Mouse (Mus musculus) midbrain, embryonic 10.5 days (tissue): ENCODE data around the gene Ptprd. TPM values are rescaled to one million over a fixed set of nuclear protein-coding genes. Genes with fewer than 3 reads are reported as not detected.
A peak's percentile ranks its signal among the peaks of the same experiment; 100 is the strongest.

ENCODE experiments used
- DNase-seq: peaks from one replicate; pipeline ENCODE4 v3.0.0-alpha.2; 2017; ENCODE audit warnings: low spot score
- H3K27ac ChIP-seq: fragments of 300-500 bp; sonication (generic); replicated peaks from 2 replicates; pipeline ENCODE4 v1.5.1; 2016; ENCODE audit warnings: mild to moderate bottlenecking
- H3K27me3 ChIP-seq: fragments of 300-500 bp; sonication (generic); 2 replicates; pipeline ENCODE4 v1.6.1; 2016; ENCODE audit warnings: low read depth, mild to moderate bottlenecking; ENCODE audit not compliant: poor library complexity, severe bottlenecking
- H3K36me3 ChIP-seq: fragments of 300-500 bp; sonication (generic); 2 replicates; pipeline ENCODE4 v1.6.1; 2016; ENCODE audit warnings: mild to moderate bottlenecking, moderate library complexity
- H3K4me1 ChIP-seq: fragments of 300-500 bp; sonication (generic); 2 replicates; pipeline ENCODE4 v1.6.1; 2016
- H3K4me3 ChIP-seq: fragments of 300-500 bp; sonication (generic); 2 replicates; pipeline ENCODE4 v1.5.1; 2016; ENCODE audit warnings: mild to moderate bottlenecking, moderate library complexity
- H3K9me3 ChIP-seq: fragments of 300-500 bp; sonication (generic); replicated peaks from 2 replicates; pipeline ENCODE4 v1.6.1; 2016; ENCODE audit warnings: mild to moderate bottlenecking
- WGBS: fragments of 180-500 bp; shearing (Covaris S2); methylation state at CpG from one replicate; pipeline ENCODE4 v1.1.7; 2016; 5-methylcytosine and 5-hydroxymethylcytosine counted together
- polyA plus RNA-seq: library from polyadenylated mRNA; unstranded; fragments of >200 nt; fragmentation: Nextera tagmentation; extraction: Ambion mirVana; gene quantifications from 2 replicates; pipeline ENCODE4 v1.2.1, GENCODE M21; 2016

The Ptprd gene
- polyA plus RNA-seq, 1 experiment from 2014 or later, result 9.6 TPM

DNA sequence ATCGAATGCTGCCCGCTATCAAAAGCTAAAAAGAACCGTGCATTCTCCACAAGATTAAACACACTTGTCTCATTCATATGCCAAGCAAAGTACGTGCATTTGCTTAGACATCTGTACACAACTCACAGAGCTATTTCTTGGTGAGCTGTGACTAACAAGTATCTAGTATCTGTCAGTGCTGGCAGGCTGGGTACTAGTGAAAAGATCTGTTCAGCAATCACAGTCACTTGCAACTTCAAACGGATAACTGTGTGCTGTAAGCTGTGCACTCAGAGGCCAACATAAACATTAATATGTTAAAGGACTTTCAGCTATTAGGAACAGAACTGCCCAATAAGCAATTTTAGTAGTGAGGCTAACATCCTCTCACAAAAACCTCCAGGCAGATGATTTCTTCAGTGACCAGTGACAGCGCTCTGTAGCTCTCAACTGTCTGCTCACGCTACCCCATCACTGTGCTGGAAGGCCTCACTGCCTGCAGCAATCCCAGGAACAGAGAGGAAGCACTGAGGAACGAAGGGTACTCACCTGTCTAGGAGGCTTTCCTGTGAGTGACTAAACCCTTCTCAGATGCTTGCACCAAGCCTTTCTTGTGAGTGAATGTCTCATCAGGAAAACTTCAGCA, 1918.9 kb downstream of the Ptprd start:
- no peak for DNase-seq
- Histone ChIP-seq H3K4me1 (peaks cover 23% of the 10 kb centered on the region), H3K36me3 (no peaks in the 10 kb centered on the region), H3K4me3 (no peak overlapping the region), H3K27me3 (no peaks in the 10 kb centered on the region), H3K27ac (no peak overlapping the region), H3K9me3 (no peaks in the 10 kb centered on the region)
- 83% methylated on average over 8 of the region's 8 CpGs for WGBS

DNA sequence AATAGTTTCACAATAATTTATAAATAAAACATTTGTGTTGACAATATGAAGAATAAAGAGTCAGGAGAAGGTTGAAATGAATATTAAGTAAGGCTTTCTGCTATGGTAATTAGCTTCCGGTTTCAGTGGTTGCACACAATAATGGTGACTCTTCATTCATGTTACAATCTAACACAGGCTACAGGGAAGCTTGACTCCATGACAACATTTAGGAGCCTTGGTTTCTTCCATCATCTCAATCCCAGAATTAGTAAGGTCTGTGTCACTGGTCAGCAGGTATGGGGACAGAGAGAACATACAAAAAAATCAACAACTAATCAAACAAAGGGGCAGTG, 1921.3 kb downstream of the Ptprd start:
- no peaks in the 10 kb centered on the region for H3K27me3 ChIP-seq
- H3K36me3 ChIP-seq, result no peaks in the 10 kb centered on the region
- H3K4me3 ChIP-seq, result no peak overlapping the region
- WGBS, result 60% methylated on average over 1 of the region's 1 CpGs
- H3K9me3 ChIP-seq, result no peaks in the 10 kb centered on the region
- H3K4me1 ChIP-seq, result peaks cover 32% of the 10 kb centered on the region
- DNase-seq, result no peak
- H3K27ac ChIP-seq, result no peak overlapping the region

DNA sequence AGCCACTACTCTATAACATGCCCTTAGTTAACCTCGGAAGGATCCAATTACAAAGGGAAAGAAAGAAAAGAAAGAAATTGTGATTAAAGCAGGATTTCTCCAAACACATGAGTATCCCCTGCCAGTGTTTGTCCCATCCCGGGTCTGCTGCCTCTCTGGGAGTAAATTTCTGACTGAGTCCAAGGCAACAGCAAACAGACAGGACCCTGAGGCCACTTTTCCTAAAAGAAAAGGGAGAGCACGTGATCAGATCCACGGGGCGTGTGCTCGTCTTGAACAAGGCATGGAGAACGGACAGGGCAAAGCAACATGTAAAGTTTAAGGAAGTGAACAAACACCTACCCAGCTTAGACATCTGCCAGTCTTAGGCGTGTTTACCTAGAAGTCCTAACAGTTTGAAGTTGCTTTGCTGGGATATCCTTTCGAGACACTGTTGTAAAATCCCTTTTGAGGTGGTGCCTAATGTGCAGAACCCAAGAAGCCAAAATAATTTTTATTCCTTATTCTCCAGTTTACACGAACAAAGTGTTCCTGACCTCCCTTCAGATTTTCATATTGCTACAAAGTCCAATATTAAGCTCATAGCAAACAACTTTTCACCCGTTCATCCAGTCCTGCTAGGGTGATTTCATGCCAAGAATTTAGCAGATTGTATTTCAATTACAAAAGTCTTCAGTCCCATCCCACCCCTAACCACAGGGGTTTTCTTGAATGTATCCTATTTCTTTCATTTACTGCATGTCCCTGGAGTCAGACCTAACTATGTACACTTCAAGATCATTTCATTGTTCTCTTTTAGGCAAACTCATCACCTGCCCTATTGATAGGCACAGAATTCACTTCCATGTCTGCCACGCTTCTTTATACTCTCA, 1921.9 kb downstream of the Ptprd start:
- Histone ChIP-seq H3K4me3 (no peak overlapping the region), H3K36me3 (no peaks in the 10 kb centered on the region), H3K9me3 (no peaks in the 10 kb centered on the region), H3K4me1 (peaks cover 32% of the 10 kb centered on the region), H3K27me3 (no peaks in the 10 kb centered on the region), H3K27ac (peak overlapping the region; percentile 38; the same call in 1 of the 2 replicates)
- peak; percentile 36 for DNase-seq
- 27% methylated on average over 12 of the region's 12 CpGs for WGBS

DNA sequence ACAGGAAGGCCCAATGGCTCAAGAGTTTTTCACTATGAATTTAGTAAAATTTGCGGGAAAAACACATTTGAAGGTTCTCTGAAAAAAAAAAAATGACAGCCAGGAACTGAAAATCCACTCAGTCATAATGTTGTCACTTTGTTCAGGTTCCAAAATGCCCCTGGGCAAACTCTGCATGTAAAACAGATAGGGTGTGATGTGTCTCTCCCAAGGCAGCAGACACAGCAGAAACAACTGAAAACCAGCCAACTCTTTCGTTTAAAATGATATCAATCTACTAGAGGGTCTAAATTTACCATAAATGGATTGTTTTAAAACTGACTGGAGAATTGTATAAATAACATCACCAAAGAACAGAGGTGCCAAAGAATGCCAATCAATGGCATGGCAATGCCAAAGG, 1925.7 kb downstream of the Ptprd start:
- 78% methylated on average over 2 of the region's 2 CpGs for WGBS
- Histone ChIP-seq H3K27ac (no peak overlapping the region), H3K36me3 (no peaks in the 10 kb centered on the region), H3K4me3 (no peak overlapping the region), H3K27me3 (no peaks in the 10 kb centered on the region), H3K4me1 (peaks cover 41% of the 10 kb centered on the region), H3K9me3 (no peaks in the 10 kb centered on the region)
- DNase-seq, result no peak

GRCm38 (mm10) chr4:76282886-76283285, 1928.9 kb downstream of the Ptprd start:
- no peak for DNase-seq
- WGBS, result 32% methylated on average over 4 of the region's 4 CpGs
- Histone ChIP-seq H3K4me3 (no peak overlapping the region), H3K4me1 (peaks cover 24% of the 10 kb centered on the region), H3K9me3 (no peaks in the 10 kb centered on the region), H3K36me3 (no peaks in the 10 kb centered on the region), H3K27me3 (no peaks in the 10 kb centered on the region), H3K27ac (no peak overlapping the region)

DNA sequence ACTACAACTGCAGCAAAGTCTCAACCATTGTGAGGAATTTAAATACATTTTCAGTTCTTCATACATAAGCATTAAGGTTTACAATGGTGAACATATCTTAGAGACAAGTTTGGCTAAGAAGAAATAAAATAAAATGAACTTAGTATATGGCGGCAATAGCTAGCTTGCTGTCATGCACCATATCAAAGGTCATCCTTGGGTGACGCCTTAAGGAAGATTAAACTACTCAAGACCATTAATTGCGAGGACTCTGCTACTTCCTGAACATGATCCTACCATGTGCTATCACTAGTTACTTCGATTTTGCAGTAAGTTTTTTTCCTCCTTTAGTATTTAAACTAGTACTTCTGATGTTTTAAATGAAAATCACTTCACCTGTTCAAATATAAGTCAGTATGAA, 1949.0 kb downstream of the Ptprd start:
- H3K27ac ChIP-seq, result no peak overlapping the region
- 94% methylated on average over 4 of the region's 4 CpGs for WGBS

GRCm38 (mm10) chr4:76260686-76261085, 1951.1 kb downstream of the Ptprd start:
- WGBS, result 95% methylated on average over 1 of the region's 1 CpGs
- Histone ChIP-seq H3K27me3 (no peaks in the 10 kb centered on the region), H3K36me3 (no peaks in the 10 kb centered on the region), H3K27ac (no peak overlapping the region), H3K9me3 (no peaks in the 10 kb centered on the region), H3K4me1 (peaks cover 13% of the 10 kb centered on the region; the same call in 1 of the 2 replicates), H3K4me3 (no peak overlapping the region)
- no peak for DNase-seq

More for the DNA sequence above, 1949.0 kb downstream of the Ptprd start:
- no peak for DNase-seq
- Histone ChIP-seq H3K9me3 (no peaks in the 10 kb centered on the region), H3K4me3 (no peak overlapping the region), H3K4me1 (peaks cover 13% of the 10 kb centered on the region; the same call in 1 of the 2 replicates), H3K27me3 (no peaks in the 10 kb centered on the region), H3K36me3 (no peaks in the 10 kb centered on the region)

- no peaks in the 10 kb centered on the region for H3K36me3 ChIP-seq
- no peak overlapping the region for H3K27ac ChIP-seq
- peaks cover 13% of the 10 kb centered on the region; the same call in 1 of the 2 replicates for H3K4me1 ChIP-seq
- no peak overlapping the region for H3K4me3 ChIP-seq
- WGBS, result 74% methylated on average over 3 of the region's 3 CpGs
- no peaks in the 10 kb centered on the region for H3K9me3 ChIP-seq
- H3K27me3 ChIP-seq, result no peaks in the 10 kb centered on the region
- no peak for DNase-seq
Observed at GRCm38 (mm10) chr4:76260286-76260685, 1951.5 kb downstream of the Ptprd start.

DNA sequence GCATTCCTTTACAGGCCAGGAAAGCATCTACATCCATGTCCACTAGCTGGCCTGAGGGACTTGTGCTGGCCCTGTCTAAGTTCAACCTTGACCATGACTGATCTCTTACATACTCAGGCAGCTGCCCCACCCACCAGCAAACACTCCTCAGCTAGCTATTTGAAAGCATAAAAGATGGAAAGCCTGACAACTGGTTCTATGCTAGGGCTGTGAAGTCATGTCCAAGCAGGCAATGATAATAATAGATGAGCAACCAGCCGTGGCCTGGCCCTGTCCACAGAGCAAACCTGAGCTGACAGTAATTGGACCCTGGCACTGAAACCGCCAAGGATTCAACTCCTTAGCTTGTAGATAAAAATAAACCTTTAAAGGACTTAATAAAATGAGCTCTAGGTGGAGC, 1952.1 kb downstream of the Ptprd start:
- WGBS, result 75% methylated on average over 2 of the region's 2 CpGs
- Histone ChIP-seq H3K27ac (no peak overlapping the region), H3K27me3 (no peaks in the 10 kb centered on the region), H3K4me3 (no peak overlapping the region), H3K4me1 (peaks cover 13% of the 10 kb centered on the region; the same call in 1 of the 2 replicates), H3K36me3 (no peaks in the 10 kb centered on the region), H3K9me3 (no peaks in the 10 kb centered on the region)
- no peak for DNase-seq

DNA sequence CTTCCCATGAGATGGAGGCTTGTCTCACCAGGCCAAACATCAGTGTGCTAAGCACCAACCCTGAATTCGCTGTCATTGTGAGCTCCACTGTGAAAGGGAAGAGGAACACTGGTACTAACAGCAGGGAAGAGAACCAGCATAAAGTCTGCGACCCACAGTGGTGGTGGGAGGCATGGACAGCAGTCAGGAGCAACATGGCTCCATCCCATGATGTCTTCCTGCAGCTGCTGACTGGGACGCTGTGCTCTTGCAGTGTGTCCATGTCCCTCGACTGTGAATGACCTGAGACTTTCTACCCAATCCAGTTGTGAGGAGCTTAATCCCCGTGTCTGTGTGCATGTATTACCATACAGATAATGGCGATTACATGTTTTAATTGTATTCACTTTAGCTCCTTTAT, 1967.4 kb downstream of the Ptprd start:
- Histone ChIP-seq H3K27ac (no peak overlapping the region; the same call in 1 of the 2 replicates), H3K4me3 (no peak overlapping the region), H3K27me3 (no peaks in the 10 kb centered on the region), H3K36me3 (no peaks in the 10 kb centered on the region), H3K9me3 (no peaks in the 10 kb centered on the region), H3K4me1 (peaks cover 11% of the 10 kb centered on the region)
- no peak for DNase-seq
- 74% methylated on average over 6 of the region's 6 CpGs for WGBS

DNA sequence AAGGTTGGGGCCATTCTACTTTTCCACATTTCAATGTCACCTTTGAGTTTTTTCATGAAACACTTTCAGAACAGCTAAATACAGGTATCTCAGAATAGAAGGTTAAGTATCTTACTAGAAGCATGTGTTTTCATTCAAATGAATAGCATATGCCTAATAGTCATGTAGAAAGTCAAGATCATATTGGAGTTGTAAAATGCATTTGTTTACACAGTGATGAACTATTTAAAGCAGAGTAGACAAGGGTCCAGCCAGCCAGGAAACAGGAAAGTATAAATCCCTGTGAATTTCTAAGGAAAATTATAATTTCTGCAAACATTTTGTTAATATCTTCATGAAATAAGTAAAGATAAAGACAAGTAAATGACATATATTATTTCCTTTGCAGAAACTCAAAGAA, 1970.2 kb downstream of the Ptprd start:
- DNase-seq, result no peak

GRCm38 (mm10) chr4:76241140-76241539, 1970.6 kb downstream of the Ptprd start:
- Histone ChIP-seq H3K27ac (no peak overlapping the region), H3K4me1 (peaks cover 20% of the 10 kb centered on the region), H3K4me3 (no peak overlapping the region), H3K36me3 (no peaks in the 10 kb centered on the region), H3K9me3 (no peaks in the 10 kb centered on the region), H3K27me3 (no peaks in the 10 kb centered on the region)
- no peak for DNase-seq
- 92% methylated on average over 3 of the region's 3 CpGs for WGBS

More for the DNA sequence above, 1970.2 kb downstream of the Ptprd start:
- peaks cover 20% of the 10 kb centered on the region for H3K4me1 ChIP-seq
- H3K36me3 ChIP-seq, result no peaks in the 10 kb centered on the region
- H3K9me3 ChIP-seq, result no peaks in the 10 kb centered on the region
- H3K27ac ChIP-seq, result no peak overlapping the region
- H3K4me3 ChIP-seq, result no peak overlapping the region
- H3K27me3 ChIP-seq, result no peaks in the 10 kb centered on the region

DNA sequence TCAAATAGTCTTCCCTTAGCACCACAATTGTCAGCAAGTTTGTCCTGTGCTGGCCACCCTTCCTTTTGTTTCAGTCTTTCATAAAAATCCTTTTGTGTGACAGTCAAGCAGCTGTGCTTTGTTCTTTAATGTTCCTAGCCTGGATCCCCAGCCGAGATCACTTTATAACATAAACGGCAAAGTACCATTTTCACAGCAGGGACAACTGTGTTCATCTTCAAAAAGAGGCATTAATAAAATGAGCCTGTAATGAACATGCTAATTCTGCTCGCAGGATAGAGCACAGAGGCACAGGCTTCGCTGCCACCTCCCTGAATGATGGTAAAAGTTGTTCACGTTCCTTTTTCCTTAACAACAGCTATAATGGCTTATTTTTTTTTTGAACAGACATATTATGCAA, 1972.7 kb downstream of the Ptprd start:
- peak overlapping the region; percentile 23; the same call in 1 of the 2 replicates for H3K27ac ChIP-seq
- H3K4me3 ChIP-seq, result no peak overlapping the region
- WGBS, result 53% methylated on average over 5 of the region's 5 CpGs
- no peaks in the 10 kb centered on the region for H3K27me3 ChIP-seq
- H3K36me3 ChIP-seq, result no peaks in the 10 kb centered on the region
- peaks cover 16% of the 10 kb centered on the region for H3K4me1 ChIP-seq
- DNase-seq, result no peak
- no peaks in the 10 kb centered on the region for H3K9me3 ChIP-seq
